Mouse (Mus musculus): ENCODE data around the gene Nr1h5. TPM values are rescaled to one million over a fixed set of nuclear protein-coding genes. Genes with fewer than 3 reads are reported as not detected.

Gene Nr1h5
- not detected for polyA plus RNA-seq (2017; shearing (Covaris generic))

GRCm38 (mm10) chr3:102964033-102964432, at the start of gene Nr1h5:
TSS of gene Nr1h5 (minus strand) at chr3:102964133.

GRCm38 (mm10) chr3:102995605-102996321, 31.8 kb upstream of the Nr1h5 start, which contains the start of gene Sike1:
TSS of gene Sike1 (plus strand) at chr3:102995708.

GRCm38 (mm10) chr3:102935451-102936354, 28.2 kb downstream of the Nr1h5 start, which contains the start of gene Sycp1:
TSS of gene Sycp1 (minus strand) at chr3:102936100.

Other genes starting within 250 kb of the Nr1h5 start
- 2.9 TPM for gene Tspan2, start 229.6 kb downstream of the Nr1h5 start, polyA plus RNA-seq (2017; shearing (Covaris generic))
- 0.11 TPM for gene Tshb, start 181.4 kb downstream of the Nr1h5 start, polyA plus RNA-seq (2017; shearing (Covaris generic))
- not detected for gene Sycp1, start 28.0 kb downstream of the Nr1h5 start, polyA plus RNA-seq (2017; shearing (Covaris generic))
- gene Sike1, start 31.6 kb upstream of the Nr1h5 start, polyA plus RNA-seq (2017; shearing (Covaris generic)): 74.3 TPM
- gene Csde1, start 56.3 kb upstream of the Nr1h5 start, polyA plus RNA-seq (2017; shearing (Covaris generic)): 546 TPM
- gene Nras, start 94.2 kb upstream of the Nr1h5 start, polyA plus RNA-seq (2017; shearing (Covaris generic)): 59.5 TPM
- gene Ampd1, start 109.9 kb upstream of the Nr1h5 start, polyA plus RNA-seq (2017; shearing (Covaris generic)): not detected
- 0.76 TPM for gene Dennd2c, start 138.5 kb upstream of the Nr1h5 start, polyA plus RNA-seq (2017; shearing (Covaris generic))
- gene Bcas2, start 207.5 kb upstream of the Nr1h5 start, polyA plus RNA-seq (2017; shearing (Covaris generic)): 129 TPM